Mouse (Mus musculus): ENCODE data around the gene Supt6.

DNA sequence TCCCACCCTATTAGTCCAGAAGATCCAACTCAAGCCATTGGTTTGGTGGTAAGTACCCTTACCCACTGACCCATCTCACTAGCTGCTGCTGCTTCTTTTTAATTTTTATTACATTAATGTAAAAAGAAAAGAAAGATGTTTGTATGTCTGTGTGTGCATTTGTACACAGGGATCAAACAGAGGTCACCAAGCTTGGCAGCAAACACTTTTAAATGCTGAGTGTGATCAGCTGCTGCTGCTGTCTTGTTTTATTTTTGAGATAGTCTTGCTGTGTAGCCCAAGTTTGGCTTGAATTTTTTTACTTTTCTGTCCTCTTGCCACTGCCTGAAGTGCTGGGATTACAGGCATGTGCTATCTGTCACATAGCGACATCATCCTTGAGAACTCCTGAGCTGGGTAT, 29.8 kb upstream of the Supt6 start:
- no peak for TF ChIP-seq POLR2A (IDR thresholded peaks at IDR 0.05; ENCODE audit: borderline replicate concordance, extremely low read depth, low read depth, low read length)
- TF ChIP-seq CTCF (IDR thresholded peaks at IDR 0.05; ENCODE audit: insufficient read depth, low read length), result no peak

All from lung, adult 2 months (tissue).